8 mouse cellular contexts compared by ENCODE assay signal in the genomic region with DNA sequence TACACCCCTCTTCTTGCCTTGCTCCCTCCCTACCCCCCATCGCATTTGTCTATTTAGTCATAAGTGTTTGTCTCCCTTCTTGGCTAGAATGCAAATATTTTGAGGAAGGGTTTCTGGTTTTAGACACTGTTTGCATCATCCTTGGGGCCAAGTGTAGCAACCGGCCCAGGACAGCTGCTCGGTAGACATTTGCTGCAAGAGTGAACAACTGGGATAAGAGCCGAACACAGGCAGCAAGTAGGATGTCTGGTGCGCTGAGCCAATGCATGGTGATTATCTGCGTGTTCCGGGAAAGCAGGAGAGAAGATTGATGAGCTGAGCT. TPM values are rescaled to one million over a fixed set of nuclear protein-coding genes. Genes with fewer than 3 reads are reported as not detected.
DNase-seq lines count a peak whose midpoint lies in the region; ATAC-seq and TF ChIP-seq lines count a peak whose summit lies in the region.

No protein-coding gene starts in this region.

- peaks cover 32% of the 10 kb centered on the region for H3K4me1 ChIP-seq in forebrain, embryonic 10.5 days
- peaks cover 21% of the 10 kb centered on the region for H3K4me1 ChIP-seq in forebrain, embryonic 14.5 days (ENCODE audit: control insufficient read depth, insufficient read depth, low read length)
- H3K4me1 ChIP-seq in ES-E14 (ENCODE audit: control insufficient read depth in 2 of 2, insufficient read depth in 2 of 2, low read length in 2 of 2, poor library complexity in 1 of 2), result 0 out of 4 replicates have a peak, but pooled peaks cover 0 to 2% of the 10 kb centered on the region in 2 experiments
- peaks cover 21% of the 10 kb centered on the region for H3K4me1 ChIP-seq in hindbrain, postnatal 0 days (ENCODE audit: insufficient read depth, low read length)
- H3K4me1 ChIP-seq in megakaryocyte, embryonic 14.5 days, result peaks cover 40% of the 10 kb centered on the region

- in situ Hi-C loops in ES-E14 (cut with MboI; ENCODE audit: low sequenced_read_pairs in 2 of 2, unreplicated experiment in 2 of 2), result no loop called here

- H3K27me3 ChIP-seq in forebrain, embryonic 10.5 days (ENCODE audit: poor library complexity, severe bottlenecking), result no peaks in the 10 kb centered on the region
- no peaks in the 10 kb centered on the region for H3K27me3 ChIP-seq in forebrain, embryonic 14.5 days (replicated peaks; ENCODE audit: control insufficient read depth, insufficient read depth, low read length)
- H3K27me3 ChIP-seq in hindbrain, postnatal 0 days (ENCODE audit: insufficient read depth, low read length), result no peaks in the 10 kb centered on the region
- no peaks in the 10 kb centered on the region for H3K27me3 ChIP-seq in megakaryocyte, embryonic 14.5 days (replicated peaks)

- H3K36me3 ChIP-seq in forebrain, embryonic 10.5 days (replicated peaks), result 0 out of 2 replicates have a peak, but pooled peaks cover 11% of the 10 kb centered on the region
- H3K36me3 ChIP-seq in forebrain, embryonic 14.5 days (ENCODE audit: control insufficient read depth, insufficient read depth, low read length), result no peaks in the 10 kb centered on the region
- peaks cover 2% of the 10 kb centered on the region; the same call in 1 of the 2 replicates for H3K36me3 ChIP-seq in ES-E14 (ENCODE audit: control insufficient read depth, insufficient read depth, low read length, poor library complexity, severe bottlenecking)
- H3K36me3 ChIP-seq in hindbrain, postnatal 0 days (ENCODE audit: insufficient read depth, low read length), result no peaks in the 10 kb centered on the region
- peaks cover 9% of the 10 kb centered on the region for H3K36me3 ChIP-seq in megakaryocyte, embryonic 14.5 days (replicated peaks; ENCODE audit: low read length)

- no peak for TF ChIP-seq CTCF in hindbrain, postnatal 0 days (IDR thresholded peaks at IDR 0.05; ENCODE audit: low read depth)

- peak overlapping the region; percentile 99; the same call in 1 of the 2 replicates for H3K27ac ChIP-seq in forebrain, embryonic 10.5 days
- no peak overlapping the region for H3K27ac ChIP-seq in forebrain, embryonic 14.5 days (ENCODE audit: low read depth, low read length)
- no peak overlapping the region for H3K27ac ChIP-seq in ES-E14 (ENCODE audit: insufficient read depth, low read depth, low read length, poor library complexity, severe bottlenecking)
- peak overlapping the region; percentile 98; the same call in 1 of the 2 replicates for H3K27ac ChIP-seq in hindbrain, postnatal 0 days

- peak overlapping the region; percentile 98; the same call in 1 of the 2 replicates for H3K4me3 ChIP-seq in forebrain, embryonic 10.5 days
- H3K4me3 ChIP-seq in forebrain, embryonic 14.5 days (ENCODE audit: low read depth, low read length), result no peak overlapping the region
- H3K4me3 ChIP-seq in ES-E14 (ENCODE audit: insufficient read depth in 1 of 2, low read depth in 1 of 2, low read length in 2 of 2, poor library complexity in 1 of 2, severe bottlenecking in 1 of 2), result peak overlapping the region in 1 of 2 experiments; percentile 95; a peak in 2 of 4 replicates
- H3K4me3 ChIP-seq in hindbrain, postnatal 0 days (ENCODE audit: low read length), result peak overlapping the region; percentile 80
- H3K4me3 ChIP-seq in megakaryocyte, embryonic 14.5 days (replicated peaks), result peak overlapping the region; percentile 99

- H3K4me2 ChIP-seq in forebrain, embryonic 14.5 days (ENCODE audit: low read length), result no peak overlapping the region; the same call in 1 of the 2 replicates
- H3K4me2 ChIP-seq in hindbrain, postnatal 0 days (ENCODE audit: low read depth, low read length), result peak overlapping the region; percentile 75

- 87% methylated on average over 7 of the region's 7 CpGs for WGBS in forebrain, embryonic 10.5 days
- WGBS in forebrain, embryonic 14.5 days, result 82% methylated on average over 7 of the region's 7 CpGs
- 49% methylated on average over 7 of the region's 7 CpGs for WGBS in hindbrain, postnatal 0 days

- no peak for DNase-seq in forebrain, embryonic 10.5 days (ENCODE audit: extremely low spot score, low spot score)
- DNase-seq in forebrain, embryonic 14.5 days (ENCODE audit: low spot score), result no peak
- DNase-seq in ES-E14 (ENCODE audit: low read depth, low spot score), result no peak
- peak; percentile 20 for DNase-seq in gastrocnemius, postnatal 10 days
- DNase-seq in hindbrain, postnatal 0 days (ENCODE audit: low spot score), result peak; percentile 31
- no peak for DNase-seq in yolk sac, embryonic 10.5 days (ENCODE audit: low spot score)

- no peak overlapping the region; the same call in 1 of the 2 replicates for H3K9ac ChIP-seq in forebrain, embryonic 14.5 days (ENCODE audit: low read length)
- peak overlapping the region; percentile 93; the same call in 1 of the 2 replicates for H3K9ac ChIP-seq in ES-E14 (ENCODE audit: insufficient read depth, low read depth, low read length, poor library complexity, severe bottlenecking)
- peak overlapping the region; percentile 90; the same call in 1 of the 2 replicates for H3K9ac ChIP-seq in hindbrain, postnatal 0 days (replicated peaks; ENCODE audit: low read length)

- no peak for ATAC-seq in forebrain, embryonic 14.5 days
- ATAC-seq in hindbrain, postnatal 0 days, result no peak
- no peak for ATAC-seq in frontal cortex, adult (ENCODE audit: low TSS enrichment)

- no peaks in the 10 kb centered on the region for H3K9me3 ChIP-seq in forebrain, embryonic 10.5 days
- H3K9me3 ChIP-seq in forebrain, embryonic 14.5 days (replicated peaks; ENCODE audit: control insufficient read depth, low read length), result no peaks in the 10 kb centered on the region
- H3K9me3 ChIP-seq in ES-E14 (ENCODE audit: control insufficient read depth, insufficient read depth, low read depth, low read length), result no peaks in the 10 kb centered on the region
- H3K9me3 ChIP-seq in hindbrain, postnatal 0 days (ENCODE audit: low read length), result no peaks in the 10 kb centered on the region
- no peaks in the 10 kb centered on the region for H3K9me3 ChIP-seq in megakaryocyte, embryonic 14.5 days

TF ChIP-seq in ES-E14, 5 proteins besides CTCF, POLR2A, EP300 and RAD21:
- no peak for TF ChIP-seq CHD2 (IDR thresholded peaks at IDR 0.05; ENCODE audit: low read depth, low read length)
- TF ChIP-seq HCFC1 (IDR thresholded peaks at IDR 0.05; ENCODE audit: borderline replicate concordance, insufficient read depth, low read length), result no peak
- no peak for TF ChIP-seq ZC3H11A (IDR thresholded peaks at IDR 0.05; ENCODE audit: borderline replicate concordance, low read depth, low read length)
- TF ChIP-seq MAFK (IDR thresholded peaks at IDR 0.05; ENCODE audit: insufficient read depth, low read depth, low read length), result no peak
- no peak for TF ChIP-seq ZNF384 (IDR thresholded peaks at IDR 0.05; ENCODE audit: low read depth, low read length)

RNA-seq across cellular contexts. Expression of a gene that starts 2.3 kb away (rescaled TPM):
- polyA plus RNA-seq in forebrain, embryonic 10.5 days (2016; fragmentation: Nextera tagmentation; extraction: Ambion mirVana), result 102 and 105 TPM in 2 replicates
- 50.0 and 54.7 TPM in 2 replicates for polyA plus RNA-seq in forebrain, embryonic 14.5 days (2014; fragmentation: Nextera tagmentation; extraction: Ambion mirVana)
- total RNA-seq in ES-E14 (2012; rRNA removed), result 69.3 and 72.7 TPM in 2 replicates
- 10 to 100 TPM; 77.2 to 84.3 TPM for total RNA-seq in gastrocnemius, postnatal 10 days (2021)
- 28.0 and 44.9 TPM in 2 replicates for total RNA-seq in hindbrain, postnatal 0 days (2014; rRNA removed)
- polyA plus RNA-seq in hindbrain, postnatal 0 days (2015; fragmentation: Nextera tagmentation; extraction: Ambion mirVana), result 46.0 and 46.1 TPM in 2 replicates
- polyA plus RNA-seq in megakaryocyte, embryonic 14.5 days (2012; ENCODE audit: insufficient read depth, low replicate concordance), result 3.0 and 16.9 TPM in 2 replicates

Comparison
In these comparisons a context has a peak if more than half of its experiments do, and no peak if none do; other contexts are left out.
1. H3K27ac ChIP-seq: peak in forebrain, embryonic 10.5 days (single experiment) and hindbrain, postnatal 0 days (single experiment); none in forebrain, embryonic 14.5 days (single experiment) and ES-E14 (single experiment).
2. DNase-seq: peak in gastrocnemius, postnatal 10 days (single experiment) and hindbrain, postnatal 0 days (single experiment); none in forebrain, embryonic 10.5 days (single experiment), forebrain, embryonic 14.5 days (single experiment), ES-E14 (single experiment) and yolk sac, embryonic 10.5 days (single experiment).